Mouse (Mus musculus): ENCODE measurements at regions not wholly inside any gene's neighbourhood (a gene's known extent, or its start where the extent isn't known, plus 50 kb on each side); places are given as distances from the start of the nearest gene placed in this dataset.

DNA sequence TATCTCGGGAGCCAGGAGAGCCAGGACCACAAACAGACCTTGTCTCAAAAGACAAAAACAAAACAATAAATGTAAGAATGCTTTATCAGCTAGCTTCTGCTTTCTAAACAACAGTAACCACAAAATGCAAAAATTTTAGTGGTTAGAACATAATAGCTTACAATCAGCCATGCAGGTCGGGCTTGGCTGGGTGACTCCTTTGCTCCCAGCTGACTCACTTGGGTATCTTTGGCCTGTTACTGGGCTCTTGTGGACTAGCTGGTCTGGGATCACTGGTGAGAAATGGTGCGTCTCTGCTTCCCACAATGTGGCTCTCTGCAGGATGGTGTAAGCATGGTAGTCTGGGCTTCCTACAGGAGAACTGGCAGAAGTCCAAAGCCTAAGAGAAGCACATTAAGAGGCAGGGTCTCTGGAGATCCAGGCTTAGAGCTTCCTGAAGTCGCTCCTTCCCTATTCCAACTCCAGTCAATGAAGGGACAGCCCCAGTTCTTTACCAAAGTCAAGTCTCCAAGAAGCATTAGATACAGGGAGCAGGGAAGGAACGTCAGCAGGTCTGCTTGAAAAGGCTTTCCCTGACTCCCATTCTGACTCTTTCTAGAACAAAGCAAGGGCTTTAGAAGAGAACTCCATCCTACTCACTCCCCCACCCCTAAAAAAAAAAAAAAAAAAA is 96.0 kb upstream of the Mgme1 start:
- TF ChIP-seq POLR2A (IDR thresholded peaks at IDR 0.05; ENCODE audit: insufficient read depth, low read depth, low read length) (no peak), CTCF (IDR thresholded peaks at IDR 0.05) (no peak)

Data from heart, adult 2 months (tissue).